Mouse (Mus musculus) ovary, postnatal 14 days (tissue): ENCODE measurements at regions not wholly inside any gene's neighbourhood (a gene's known extent, or its start where the extent isn't known, plus 50 kb on each side); places are given as distances from the start of the nearest gene placed in this dataset.

Source experiments
- DNase-seq: peaks from one replicate; pipeline ENCODE4 v3.0.0; 2022; ENCODE audit warnings: low spot score

DNA sequence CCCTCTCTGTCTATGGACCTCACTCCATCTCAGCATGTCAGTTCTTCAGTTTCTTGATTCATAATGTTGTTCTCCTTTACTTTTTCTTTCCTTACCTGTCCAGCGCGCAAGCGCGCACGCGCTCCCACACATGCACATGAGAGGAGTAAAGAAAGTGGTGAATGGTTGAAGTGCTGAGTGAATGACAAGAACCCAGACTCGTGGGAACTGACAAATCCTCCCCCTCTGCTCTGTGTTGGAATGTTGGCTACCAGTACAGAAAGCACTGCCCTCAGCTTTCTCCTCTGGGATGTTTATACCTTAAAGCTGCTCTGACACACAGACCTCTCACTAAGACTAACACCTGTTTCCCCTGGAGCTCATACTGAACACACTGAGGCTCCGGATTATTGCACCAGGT is 302.2 kb upstream of the Nrp1 start:
- no peak for DNase-seq

DNA sequence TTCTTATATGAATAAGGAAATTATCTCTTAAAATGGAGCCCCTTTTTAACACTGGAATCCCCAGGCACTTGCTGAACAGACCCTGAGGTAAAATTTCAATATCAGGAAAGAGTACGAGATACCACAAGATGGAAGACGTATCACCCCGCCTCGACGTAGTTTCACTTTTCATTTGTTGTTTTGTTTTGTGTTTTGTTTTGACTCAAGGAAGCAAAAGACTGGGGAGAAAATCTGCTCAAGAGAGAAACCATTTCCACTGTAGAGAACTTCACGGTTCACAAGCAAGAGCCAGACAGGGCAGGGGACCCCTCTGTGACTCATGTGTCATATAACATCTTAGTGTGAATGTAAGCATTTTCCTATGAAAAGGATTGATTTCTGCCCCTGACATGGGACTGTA is 300.6 kb upstream of the Nrp1 start:
- no peak for DNase-seq

DNA sequence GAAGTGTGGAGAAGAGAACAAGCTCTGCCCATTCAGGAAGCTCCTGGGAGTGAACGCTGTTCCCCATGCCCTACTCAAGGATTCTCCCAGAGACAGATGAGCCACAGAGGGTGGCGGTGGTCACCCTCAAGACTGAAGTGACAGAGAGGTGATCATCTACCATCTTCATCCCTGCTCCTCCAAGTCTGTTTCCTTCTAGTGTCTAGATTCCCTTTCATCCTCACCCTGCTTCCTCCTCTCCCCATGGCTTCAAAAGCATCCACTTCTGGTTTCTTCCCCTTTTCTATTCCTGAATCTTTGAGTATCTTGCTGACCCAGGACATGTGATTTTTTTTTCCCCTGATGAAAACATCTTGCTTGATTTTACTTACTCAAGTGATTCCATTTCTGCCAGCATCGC is 298.6 kb upstream of the Nrp1 start:
- DNase-seq: no peak

DNA sequence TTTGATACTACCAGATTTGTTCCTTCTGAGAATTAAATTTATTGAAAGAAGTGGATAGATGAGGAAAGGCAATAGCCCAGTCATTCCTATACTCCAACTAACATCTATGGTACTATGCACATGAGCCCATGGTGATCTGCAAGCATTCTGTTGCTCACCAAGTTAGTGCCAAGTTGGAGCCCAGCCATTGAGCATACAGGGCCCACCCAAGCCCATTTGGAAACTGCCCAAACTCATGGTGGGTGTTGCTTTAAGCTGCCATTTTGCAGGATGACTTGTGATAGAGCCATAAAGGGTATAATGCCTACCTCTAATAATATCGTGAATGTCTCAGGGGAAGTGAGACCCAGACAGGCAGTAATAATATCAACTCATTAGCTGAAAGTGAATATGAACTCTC is 294.2 kb upstream of the Nrp1 start:
- DNase-seq: no peak

DNA sequence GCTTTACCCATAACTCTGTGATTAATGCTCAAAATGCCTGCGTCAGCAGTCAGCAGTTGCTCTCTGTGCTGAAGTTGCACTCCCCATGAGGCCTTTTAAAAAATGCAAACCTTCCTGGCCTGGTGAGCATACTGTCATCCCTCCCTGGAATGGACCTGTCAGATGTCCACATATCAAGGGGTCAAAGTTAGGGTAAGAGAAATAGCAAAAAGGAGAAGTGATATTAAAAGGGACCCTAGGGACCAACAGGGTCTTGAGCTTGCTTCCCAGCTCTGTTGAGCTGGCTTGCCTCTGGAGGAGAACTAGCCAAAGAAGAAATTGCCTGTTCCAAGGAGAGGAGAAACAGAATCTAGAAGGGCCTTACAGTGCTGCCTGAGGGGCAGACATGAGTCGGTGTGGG is 293.3 kb upstream of the Nrp1 start:
- no peak for DNase-seq

DNA sequence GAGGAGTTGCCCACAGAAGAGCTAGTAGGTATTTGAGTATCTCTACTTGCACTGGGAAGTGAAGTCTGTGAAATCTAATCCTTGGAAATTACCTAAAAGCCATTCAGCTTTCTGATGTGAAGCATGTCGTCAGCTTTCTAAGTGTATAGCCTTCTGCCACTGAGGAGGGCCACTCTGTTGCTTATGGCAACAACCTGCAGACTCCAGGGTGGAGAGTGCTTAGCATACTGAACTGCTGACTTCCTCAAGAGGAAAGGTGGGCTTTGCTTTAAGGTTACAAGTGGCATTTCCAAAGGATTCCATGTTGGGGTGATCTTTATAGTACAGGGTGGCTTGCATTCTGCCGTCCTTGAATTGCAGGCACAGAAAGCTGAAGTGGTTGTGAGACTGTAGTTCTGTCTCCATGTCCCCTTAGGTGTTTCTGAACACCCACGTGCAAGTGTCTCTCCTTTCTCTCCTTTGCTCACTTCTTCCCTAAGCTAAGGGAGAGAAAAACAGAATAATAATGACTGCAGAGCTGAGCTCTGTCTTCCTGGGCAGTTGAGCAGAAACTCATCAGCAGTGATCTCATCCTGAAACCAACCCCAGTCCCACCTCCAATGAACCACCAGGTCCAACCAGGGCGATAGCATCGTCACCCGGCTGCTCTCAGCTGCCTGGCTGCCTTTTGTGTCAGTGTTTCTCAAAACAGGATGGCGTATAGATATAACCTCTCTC is 292.3 kb upstream of the Nrp1 start:
- DNase-seq: no peak

DNA sequence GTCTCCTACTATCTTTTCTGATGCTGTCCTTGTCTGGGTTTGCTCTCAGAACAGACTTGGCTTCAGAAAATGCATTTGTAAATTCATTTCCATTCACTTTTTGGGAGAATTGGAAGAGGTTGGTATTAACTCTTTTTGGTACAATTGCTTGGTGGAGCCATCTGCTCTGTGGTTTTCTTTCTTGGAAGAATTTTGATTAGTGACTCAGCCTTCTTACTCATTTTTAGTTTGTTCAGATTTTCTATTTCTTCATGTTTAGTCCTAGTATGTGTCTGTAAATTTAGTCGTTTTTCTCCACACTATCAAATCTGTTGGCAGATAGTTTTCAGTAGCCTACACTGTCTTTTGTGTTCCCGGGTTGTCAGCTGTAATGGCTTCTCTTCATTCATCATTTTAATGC is 288.7 kb upstream of the Nrp1 start:
- no peak for DNase-seq

DNA sequence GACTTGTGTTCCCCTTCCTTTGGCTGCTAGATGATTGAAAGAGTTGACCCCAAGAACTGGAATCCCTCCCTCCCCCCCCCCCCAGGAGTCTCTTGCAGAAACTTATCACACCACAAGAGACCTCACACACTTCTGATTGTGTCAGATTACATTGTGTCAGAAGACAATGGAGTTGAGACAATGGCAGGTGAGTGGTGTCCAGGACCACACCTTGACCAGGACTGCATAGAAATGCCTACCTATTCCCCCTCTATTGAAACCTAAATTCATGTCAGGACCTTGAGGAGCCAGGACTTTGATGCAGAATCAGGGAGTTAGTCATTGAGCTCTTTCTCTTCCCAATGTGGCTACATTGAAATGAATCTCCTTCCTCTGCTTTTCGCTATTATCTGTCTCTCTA is 282.8 kb upstream of the Nrp1 start:
- DNase-seq: no peak

DNA sequence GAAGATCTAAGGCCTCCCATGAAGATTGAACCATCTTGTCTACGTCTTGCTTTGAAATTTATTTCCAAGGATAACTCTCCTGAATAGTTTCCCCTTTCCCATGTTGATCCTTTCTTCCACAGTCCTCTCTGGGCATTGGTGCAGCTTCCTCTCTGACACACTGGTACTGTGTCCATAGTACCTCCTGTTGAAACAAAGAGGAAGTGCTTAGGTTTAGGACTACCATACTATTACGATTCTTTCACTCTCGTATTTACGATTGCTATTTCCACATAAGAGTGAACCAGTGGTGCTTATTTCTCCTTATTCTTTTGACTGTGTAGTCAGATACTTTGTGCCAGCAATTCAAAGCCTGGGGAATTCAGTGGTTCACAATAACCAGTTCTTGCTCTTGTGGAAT is 282.2 kb upstream of the Nrp1 start:
- no peak for DNase-seq

DNA sequence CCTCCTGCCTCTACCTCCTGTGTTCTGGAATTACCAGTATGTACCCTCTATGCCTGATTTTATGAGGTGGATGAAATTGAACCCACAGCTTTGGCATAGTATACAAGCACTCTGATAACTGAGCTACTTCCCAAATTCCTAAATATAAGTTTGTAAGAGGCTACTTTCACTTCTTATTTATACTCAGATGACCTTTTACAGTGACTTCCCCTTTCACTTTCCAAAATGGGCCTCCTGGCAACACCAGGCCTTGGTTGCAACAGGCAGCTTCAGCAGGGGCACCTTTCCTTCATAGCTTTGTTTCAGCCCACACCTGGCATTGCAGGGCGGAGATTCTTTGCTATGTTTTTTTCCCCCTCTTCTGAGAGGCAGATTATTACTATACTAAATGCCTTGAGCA is 279.7 kb upstream of the Nrp1 start:
- DNase-seq: no peak

DNA sequence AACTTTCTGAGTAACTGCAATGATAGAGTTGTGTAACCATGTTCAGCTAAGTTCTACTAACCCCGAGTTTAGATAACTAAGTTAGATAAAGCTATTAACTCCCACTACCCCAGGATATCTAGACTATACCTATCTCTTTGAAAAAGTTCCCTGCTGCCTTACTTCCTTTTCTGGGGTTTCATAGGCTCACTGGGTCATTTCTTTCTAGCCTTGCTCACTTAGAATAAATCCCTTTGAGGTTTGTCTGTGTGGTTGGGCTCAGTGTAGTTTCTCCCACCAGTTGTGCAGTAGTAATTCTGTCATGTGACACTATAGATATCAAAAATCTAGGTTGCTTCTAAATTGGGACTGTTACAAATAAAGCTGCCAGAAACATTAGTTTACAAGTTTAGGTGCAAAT is 272.6 kb upstream of the Nrp1 start:
- DNase-seq: no peak

DNA sequence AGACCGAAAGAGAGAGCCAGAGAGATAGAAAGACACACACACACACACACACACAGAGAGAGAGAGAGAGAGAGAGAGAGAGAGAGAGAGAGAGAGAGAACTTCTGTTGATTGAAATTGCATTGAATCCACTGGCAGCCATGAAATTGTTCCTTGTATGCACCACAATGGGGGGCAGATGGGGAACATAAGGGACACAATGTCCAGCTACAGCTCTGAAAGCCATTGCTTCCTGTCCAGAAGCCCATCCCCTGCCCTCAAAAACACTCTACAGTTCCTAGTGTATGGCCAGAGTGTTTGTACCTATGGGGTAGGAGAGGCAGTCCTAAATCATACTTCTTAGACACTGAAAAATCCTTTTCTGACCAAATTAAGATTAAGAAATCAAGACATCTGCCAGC is 270.9 kb upstream of the Nrp1 start:
- no peak for DNase-seq

DNA sequence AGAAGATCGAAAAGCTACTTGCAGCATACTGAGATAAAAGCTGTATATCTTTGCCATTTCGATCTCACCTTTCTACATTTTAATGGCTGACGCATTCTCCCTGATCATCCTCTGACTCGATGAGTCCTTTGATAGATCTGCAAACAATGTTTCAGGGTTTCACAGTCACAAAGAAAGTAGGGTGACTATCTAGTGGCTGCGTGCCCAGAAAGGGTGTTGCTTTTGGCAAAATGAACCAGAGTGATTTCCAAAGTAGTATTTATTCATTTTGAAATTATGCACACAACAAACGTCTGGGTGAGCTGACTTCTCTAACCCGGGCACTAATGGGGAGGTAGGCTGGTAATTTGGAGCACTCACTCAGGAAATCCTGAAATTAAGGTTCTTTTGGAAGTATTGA is 265.6 kb upstream of the Nrp1 start:
- DNase-seq: no peak

DNA sequence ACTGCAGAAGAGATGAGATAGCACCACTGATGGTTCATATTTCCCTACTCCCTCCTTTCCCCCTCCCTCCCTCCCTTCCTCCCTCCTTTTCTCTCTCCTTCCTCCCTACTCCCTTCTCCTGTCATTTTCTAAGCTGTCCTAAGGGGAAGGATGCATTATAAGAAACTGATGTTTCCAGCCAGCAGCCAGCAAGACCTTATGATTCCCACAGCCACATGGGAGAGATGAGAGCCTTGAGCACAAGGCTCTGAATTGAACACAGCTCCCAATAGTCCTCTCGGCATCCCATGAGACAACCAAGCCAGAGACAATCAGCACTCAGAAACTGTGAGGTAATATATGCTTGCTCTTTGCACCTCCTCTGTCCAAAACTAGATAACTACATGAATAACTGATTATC is 263.0 kb upstream of the Nrp1 start:
- DNase-seq: no peak

DNA sequence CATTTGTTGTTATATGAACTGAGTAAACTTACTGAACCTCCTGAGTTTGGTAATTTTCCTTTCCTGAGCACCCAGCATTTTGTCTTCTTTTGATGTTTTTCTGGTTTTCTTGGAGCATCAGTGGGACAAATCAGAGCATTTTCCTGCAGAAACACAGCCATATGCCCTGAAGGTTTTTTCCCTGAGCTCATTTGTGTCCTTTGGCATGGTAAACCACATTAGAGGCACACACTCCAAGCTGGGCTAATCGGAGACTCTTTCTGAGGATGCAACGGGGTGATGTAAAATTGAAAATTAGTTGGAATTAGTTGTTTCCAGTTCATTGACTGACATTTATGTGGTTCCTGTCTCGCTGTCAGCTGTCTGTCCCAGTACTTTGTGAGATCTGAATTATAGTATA is 260.8 kb upstream of the Nrp1 start:
- DNase-seq: no peak

DNA sequence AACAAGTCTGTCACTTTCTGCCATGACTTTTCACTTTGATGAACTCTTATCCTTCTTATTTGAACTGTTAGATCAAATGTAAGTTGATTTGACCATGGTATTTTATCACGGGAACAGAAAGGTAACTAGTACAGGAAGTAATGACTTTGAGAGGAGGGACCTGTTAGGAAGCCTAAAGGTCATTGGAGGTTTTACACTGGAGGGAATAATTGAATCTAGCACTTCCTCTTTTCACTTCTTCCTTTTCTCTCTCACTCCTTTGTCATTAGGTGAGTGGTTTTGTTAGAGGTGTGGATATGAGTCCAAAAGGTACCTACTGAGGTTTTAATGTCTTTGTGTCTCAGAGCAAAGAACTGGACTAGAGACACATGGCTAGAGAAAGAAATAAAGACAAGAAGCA is 255.0 kb upstream of the Nrp1 start:
- DNase-seq: no peak

DNA sequence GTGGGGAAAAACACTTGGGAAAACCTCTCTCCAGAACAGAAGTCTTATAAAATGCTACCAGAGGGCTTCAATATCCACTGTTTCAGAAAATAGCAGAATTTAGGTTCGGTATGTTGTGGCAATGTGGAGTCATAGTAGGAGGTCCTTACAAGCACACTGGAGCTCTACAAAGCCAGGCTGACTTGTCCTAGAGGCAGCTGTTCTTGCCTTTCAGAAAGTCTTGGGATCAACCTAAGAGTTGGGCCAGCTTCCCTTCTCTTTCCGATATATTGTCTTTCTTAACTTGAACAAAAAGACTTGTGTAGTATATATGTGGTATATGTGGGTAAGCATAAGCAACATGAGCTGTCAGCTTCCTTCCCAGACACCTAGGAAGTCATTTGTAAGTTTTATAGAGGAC is 251.8 kb upstream of the Nrp1 start:
- DNase-seq: no peak

DNA sequence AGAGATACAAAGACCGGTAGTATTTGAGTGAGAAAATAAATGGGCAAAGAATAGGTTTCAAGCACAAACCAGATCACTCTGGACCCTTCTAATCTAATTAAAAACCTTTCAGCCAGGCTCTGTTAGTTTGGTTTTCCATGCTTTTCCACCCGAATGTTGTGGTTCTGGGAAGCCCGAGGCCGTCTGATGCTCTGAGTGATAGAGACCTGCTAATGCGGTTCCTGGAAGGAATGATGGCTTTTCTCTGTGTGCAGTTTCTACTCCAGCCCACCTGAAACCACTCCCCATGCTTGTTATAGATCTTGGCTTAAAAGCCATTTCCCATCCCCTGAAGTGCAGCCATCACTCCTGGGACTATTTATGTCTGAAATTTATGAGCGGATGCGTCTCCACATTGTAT is 251.4 kb upstream of the Nrp1 start:
- DNase-seq: no peak

DNA sequence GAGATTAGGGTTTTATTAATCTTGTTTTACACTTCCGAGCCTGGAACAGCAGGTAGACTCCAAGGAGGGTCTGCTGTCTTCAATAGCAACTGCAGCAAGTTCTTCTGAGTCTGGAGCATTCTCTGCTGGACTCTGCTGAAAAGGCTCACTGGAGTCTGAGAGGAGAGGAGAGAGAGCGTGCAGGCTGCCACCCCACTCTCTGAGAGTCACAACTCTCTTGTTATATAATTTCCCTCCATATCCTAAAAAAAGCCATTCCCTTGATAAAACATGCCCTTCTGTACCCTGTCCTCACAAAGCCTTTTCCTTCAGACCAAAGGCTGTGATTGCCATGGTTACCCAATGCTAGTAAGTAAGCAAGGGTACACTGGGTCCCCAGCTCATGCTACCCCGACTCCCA is 249.4 kb upstream of the Nrp1 start:
- DNase-seq: no peak

DNA sequence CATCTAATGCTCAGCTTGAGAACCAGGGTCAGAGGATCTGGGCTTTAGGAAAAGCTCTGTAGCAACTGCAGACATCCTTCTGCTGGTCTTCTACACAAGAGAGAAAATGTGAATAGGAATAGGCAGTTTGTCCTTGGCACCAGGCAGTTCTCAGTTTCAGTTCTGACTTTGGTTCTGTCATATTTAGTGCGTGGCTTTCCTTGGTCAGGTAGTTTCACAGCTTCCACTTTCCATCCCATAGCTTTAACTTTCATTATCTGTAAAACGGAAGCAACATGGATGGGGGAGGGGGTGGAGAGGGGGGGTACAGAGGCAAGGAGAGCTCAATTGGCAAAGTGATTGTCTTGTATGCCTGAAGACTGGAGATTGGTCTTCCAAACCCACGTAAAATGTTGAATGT is 247.3 kb upstream of the Nrp1 start:
- DNase-seq: no peak

DNA sequence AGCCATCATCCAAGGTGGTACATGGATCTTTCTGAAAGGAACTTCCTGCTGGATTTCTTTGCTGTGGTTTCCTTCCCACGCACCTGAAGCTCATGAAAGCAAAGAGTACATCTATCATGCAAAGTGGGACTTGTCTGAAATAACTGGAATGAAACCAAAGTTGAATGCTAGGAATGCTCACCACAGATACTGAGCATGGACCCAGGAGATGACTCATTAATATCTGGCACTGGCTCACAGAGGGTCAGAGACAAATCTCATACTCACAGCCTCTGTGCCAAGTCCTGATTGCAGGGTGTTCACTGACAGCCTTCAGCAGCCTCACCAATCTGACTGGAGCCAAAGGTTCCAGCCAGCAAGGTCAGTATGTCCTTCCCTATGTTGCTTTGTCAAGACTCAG is 245.3 kb upstream of the Nrp1 start:
- DNase-seq: peak; percentile 6

DNA sequence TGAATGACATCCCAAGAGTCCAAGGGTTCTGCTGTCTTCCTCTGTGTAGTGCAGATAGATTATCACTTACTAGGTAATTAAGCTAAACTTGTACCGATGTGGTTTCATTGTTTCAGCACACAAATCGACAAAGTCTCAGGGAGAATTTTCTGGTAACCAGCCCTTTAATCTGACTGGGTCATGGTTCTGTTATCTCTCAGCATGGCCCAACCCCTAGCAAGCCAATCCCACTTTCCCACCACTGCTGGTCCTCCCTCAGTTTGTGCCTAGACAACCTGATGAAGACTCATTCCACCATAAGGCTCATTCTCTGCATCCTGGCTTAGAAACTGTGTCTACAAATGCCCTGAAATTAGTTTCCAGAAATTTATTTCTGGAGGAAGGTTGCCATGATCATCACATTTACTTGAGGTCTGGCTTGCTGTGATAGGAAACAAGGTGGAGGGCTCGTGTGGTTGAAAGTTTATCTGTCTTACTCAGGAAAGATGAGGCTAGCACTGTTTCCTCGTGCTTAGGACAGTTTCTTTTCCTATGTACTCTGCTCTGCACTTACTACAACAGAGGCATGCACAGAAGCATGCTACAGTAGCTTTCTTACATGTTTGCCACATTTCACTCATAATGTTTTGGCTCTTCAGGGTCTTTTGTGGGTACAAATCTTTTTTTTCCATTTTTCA is 217.0 kb upstream of the Nrp1 start:
- DNase-seq: no peak

DNA sequence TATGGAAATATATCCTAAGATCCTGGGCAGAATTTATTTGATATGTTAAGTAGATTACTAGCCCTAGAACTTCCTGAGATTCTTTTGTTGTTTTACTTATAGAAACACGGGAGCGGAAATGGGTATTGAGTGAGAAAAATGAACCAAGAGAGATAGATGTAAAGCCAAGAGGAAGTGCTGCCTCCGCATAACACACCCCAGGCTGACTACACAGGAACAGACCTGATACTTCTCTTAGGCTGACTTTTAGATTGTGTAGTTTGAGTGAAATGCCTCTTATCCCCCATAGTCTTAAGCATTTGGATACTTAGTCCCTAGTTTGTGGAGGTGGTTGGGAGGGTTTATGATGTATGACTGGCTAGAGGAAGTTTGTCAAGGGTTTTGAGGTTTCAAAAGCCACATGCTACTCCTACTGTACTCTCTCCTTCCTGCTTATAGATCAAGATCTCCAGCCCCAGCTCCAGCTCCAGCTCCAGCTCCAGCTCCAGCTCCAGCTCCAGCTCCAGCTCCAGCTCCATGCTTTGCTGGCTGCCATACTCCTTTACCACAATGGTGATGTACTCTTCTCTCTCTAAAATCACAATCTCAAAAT is 210.0 kb upstream of the Nrp1 start:
- DNase-seq: no peak

DNA sequence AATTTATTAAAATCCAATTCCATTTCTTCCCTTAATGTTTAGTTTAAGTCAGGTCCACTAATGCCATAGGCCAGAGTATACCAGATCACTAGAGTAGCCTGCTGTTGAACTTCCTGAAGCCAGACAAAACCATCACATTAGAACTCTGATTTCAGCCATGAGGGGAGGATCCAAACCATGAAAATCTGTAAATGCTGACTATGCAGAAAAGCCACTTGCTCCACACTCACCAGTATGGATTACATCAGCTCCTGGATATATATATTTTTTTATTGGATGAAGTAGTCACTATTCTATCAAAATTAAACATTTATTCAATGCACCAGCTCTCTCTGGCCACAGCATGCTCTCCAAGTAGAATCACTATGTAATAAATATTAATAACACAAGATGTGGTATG is 202.8 kb upstream of the Nrp1 start:
- no peak for DNase-seq
